Mouse (Mus musculus): ENCODE results near the gene Timm8a2.

The Timm8a2 gene

DNA sequence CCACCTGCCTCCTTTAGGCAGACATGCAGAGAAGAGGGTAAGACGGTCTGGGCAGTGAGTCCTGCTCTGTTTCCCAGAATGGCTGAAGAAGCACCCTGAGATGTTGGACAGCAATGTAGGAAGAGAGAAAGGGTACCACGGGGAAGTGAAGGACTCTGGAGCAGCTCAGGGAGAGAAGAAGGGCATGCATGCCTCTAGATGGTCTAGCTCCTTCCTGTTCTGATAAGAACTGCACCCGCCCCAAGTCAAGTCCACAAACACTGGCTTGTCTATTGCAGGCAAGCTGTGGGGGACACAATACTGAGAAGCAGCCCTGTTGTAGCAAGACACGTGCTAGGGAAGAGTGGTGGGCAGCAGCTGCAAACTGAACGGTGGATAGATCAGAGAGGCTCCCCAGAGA, 22.3 kb upstream of the Timm8a2 start:
- DNase-seq: no peak

DNA sequence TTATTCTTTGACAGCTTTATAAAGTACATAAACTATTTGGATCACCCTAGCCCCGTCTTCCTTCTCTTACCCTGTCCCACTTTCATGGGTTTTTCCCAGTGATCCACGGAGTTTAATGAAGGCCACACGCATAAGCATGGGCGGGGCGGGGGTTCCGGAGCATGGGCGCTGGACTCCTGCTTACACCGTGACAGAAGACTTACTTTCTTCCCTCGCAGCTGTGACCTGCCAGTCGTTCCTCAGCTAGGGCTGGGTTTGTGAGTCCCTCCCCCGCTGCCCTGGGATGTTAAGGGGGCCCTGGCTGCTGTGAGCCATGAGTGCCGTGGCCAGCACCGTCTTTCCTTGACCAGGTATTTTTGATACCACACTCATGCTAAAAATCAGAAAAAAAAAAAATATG, 21.7 kb upstream of the Timm8a2 start:
- DNase-seq: peak; percentile 52 to 59

DNA sequence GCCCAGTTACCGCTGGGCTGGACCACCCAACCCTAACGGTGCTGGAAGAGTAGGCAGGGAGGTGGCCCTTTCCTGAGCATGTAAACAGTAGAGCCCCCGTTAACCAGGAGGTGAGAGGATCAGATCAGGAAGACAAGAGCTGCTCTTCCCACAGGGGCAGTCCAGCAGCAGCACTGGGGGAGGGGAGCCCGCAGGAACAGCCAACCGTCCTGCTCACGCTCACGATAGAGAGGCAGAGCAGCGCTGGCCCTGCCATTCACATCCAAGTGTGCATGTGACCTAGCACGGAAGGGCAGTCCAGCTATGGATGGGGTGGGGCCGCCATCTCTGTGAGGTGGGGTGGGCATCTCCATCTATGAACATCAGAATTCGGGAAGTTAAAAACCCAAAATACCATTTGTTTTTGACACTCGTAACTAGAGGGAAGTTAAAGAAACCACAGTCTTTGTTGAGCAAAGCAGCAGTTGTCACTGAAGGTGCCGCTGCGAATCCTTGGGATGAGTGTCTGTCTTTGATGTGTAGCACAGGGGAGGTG, 21.0 kb upstream of the Timm8a2 start:
- DNase-seq: peak; percentile 75 to 79

DNA sequence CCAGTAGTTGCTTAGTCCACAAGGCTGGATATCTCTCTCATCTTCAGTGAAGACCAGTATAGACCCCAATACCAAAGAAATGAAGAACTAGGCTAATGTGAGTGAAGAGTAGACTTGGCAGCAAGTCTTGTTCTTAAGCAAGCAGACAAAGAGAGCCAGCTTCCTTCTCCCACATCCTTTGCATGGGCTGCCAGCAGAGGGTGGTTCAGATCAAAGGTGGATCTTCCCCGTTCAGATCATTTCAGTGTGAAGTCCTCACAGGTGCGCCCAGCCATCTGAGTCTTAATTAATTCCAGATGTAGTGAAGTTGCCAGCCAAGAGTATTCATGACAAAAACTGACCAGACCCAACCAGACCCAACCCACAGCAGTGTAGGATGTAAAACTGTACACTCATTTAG, 16.5 kb upstream of the Timm8a2 start:
- DNase-seq: no peak

DNA sequence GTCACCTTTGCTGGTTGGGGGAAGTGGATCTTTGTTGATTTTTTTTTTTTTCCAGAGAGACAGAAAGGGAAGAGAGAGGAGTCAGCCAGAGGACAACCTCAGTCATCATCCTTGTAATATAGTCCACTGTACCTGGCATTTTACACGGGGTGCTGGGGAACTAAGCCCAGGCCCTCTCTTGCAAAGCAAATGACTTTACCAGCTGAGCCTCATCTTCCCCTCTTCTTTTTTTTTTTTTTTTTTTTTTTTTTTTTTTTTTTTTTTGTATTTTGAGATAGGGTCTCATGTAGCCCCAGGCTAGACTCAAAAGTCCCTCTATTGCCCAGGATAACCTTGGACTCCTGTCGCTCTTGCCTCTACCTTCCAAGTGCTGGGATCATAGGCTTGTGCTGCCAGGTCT, 15.1 kb upstream of the Timm8a2 start:
- DNase-seq: no peak

DNA sequence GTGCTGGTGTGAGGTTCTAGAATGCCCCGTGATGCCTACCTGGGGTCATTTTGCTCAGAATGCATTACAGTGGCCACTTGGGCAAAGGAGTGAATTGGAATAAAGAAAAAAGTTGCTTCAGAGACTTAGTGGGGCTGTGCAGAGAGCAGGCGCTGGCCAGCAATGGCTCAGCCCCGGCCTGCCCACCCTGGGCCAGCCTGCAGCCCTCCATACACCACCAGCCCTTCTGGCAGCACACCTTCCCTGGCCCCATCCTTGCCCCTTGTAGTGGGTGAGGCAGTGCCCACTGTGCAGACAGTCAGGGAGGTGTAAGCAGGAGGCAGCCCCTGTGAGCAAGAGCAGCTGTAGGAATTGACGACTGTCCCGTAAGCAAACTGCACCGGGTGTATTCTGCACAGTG, 13.9 kb upstream of the Timm8a2 start:
- DNase-seq: no peak

DNA sequence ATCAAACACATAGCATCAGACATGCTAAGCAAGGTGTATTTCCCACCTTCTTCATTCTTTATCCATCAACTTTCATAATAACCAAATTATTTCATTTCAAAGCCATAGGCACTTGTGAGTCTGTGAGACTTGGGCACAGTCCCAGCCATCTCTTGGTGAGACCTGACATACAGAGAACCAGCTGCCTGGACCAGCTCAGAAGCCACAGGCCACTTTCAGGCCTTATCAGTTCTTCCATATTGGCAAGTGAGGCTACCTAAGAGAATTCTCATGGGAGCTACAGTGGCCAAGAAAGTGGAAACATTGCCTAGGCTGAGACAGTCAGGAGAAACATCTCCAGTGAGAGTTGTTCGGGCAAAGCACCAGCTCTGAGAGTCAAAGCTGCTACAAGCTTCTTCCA, 11.4 kb upstream of the Timm8a2 start:
- DNase-seq: no peak

DNA sequence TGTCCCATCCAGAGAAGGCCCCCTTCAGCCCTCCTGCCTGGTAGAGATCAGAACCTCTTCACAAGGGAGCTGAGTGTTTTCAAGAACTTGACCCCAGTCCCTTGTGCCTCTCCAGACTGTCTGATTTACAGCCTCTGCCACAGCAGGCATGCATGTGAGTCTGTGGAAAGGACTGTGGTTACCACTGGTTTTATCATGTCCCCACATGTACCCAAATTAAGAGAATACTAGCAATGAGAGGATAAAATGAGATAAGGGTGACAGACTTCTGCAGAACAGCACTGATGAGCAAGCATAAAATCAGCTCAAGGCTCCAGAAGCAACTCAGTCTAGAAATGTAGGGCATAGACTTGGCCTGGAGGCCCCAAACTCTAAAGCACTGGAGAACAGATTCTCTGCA, 10.5 kb upstream of the Timm8a2 start:
- DNase-seq: no peak

DNA sequence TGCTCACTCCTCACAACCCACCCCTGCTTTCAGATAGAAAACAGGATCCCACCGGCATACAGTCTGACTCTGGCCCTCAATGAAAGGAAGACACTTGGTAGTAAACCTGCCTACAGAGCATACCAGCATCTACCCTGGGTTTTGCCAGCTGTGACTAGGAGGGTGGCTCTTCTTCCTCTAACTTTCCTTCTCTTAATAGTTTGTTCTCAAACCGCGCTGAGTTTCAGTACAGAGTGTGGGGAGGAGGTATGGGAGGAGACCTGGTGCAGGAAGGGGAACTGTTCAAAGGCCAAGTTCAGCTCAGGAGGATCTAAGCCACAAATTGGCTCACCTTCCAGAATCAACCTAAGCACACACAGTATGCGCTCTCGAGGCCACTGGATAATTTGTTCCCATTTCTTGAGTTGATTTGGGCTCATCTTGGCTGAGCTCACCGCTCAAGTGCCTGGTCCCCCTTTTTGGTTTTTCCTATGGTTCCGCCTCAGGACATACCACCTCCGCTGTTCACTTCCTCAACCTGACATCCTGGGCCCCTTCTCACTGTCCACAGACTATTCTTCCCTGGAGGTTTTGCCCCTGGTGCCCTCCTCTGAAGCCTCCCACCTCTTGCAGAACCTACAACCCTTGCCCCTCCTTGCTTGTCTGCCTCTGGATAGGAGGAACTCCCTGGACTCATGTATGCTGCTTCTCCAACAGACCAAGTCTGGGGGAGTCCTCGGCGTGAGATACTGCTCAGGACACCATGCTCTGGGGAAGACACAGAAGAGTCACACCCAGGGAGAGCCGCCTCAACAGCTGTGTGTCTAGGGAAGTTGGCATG, 5.3 kb upstream of the Timm8a2 start:
- DNase-seq: peak; percentile 65 to 71

DNA sequence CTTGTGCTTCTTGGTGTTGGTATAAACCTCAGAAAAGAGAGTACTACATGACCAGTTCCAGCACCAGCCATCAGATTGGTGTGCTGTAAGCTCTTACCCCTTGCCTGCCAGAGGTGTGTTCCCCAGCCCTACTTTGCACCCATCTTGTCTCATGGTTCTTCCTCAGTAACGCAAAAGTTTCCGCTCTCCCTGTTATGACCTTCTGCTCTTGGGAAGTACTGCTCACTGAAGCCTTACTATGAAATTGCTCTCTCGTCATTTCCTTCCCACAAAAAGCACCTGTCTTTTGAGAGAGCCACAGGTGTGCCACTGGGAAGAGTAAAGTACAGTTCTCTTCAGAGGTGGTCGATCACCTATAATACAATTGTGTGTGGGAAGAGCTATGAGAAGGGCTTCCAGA, 4.6 kb upstream of the Timm8a2 start:
- peak; percentile 44 to 45 for DNase-seq

DNA sequence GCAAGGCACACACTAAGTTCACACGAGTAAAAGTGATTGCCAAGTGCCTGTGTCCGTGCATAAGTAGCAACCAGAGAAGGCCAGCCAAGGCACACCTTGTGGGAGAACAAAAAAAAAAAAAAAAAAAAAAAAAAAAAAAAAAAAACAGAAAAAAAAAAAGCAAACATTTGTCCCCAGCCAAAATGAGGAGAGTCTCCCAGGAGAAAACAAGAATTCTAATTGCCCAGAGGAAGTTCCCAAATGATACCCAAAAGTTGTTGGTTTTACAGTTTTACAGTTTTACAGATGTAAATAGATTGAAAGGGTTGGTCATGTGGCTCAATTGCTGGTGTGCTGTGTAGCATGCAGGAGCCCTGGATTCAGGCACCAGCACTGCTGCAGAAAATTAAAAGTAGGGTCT, 2.4 kb upstream of the Timm8a2 start:
- no peak for DNase-seq

DNA sequence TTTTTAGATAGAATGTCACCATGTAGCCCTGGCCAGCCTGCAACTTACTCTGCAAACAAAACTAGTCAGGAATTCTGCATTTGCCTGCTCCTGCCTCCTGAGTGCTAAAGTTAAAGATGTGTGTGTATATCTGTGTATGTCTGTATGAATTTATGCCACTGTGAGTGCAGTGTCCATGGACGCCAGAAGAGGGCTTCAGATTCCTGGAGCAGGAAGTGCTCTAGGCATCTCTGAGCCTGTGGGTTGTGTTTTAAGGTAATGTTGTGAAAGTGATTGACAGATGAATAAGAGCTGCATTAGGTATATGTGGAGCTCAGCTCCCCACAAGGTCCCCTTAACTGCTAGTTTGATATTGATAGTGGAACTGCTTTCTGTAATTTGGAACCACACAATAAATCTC, 707 bp downstream of the Timm8a2 start:
- no peak for DNase-seq

DNA sequence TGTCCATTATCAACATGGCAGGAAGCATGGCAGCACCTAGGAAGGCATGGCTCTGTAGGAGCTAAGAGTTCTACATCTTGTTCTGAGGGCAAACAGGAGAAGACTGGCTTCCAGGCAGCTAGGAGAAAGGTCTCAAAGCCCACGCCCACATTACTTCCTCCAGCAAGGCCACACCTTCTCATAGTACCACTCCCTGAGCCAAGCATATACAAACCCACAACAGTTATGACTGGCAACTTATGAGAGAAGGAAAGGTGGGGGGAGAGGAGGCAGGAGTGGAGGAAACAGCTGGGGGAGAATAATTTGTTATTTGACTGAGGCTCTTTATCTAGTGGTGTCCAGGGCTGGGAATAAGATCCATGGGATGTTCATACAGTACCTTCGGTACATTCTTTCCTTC, 1.4 kb downstream of the Timm8a2 start:
- no peak for DNase-seq

DNA sequence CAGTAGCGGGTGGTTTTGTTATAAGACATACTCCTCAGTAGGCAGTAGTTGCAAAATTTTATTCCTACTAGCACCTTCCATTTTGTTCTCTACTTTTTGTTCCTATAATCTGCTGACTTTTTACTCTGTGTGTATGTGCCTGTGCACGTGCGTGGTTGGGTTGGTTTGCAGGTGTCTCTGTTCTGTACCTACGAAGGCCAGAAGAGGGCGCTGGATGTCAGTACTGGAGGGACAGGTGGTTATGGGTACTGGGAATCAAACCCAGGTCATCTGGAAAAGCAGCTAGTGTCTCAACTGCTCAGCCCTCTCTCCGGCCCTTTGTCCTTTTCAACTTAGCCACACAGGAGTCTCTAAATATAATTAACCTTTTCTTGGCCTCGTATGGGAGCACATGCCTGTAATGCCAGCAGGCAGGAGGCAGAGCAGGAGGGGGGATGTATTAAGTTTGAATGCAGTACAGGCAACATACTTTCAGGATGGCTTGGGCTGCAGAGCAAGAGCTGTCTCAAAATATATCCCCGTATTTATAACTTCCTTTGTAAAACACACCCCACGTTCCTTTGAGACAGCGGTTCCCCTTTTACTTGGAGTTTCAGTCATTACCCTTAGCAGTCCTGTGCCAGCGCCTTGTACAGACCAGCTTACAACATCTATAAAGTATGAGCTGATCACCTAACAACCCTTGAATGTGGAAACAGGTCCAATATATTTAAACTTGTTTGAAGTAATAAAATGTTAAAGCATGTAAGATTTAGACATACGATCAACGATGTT, 4.6 kb downstream of the Timm8a2 start:
- peak in 1 of 2 experiments; percentile 36 for DNase-seq

DNA sequence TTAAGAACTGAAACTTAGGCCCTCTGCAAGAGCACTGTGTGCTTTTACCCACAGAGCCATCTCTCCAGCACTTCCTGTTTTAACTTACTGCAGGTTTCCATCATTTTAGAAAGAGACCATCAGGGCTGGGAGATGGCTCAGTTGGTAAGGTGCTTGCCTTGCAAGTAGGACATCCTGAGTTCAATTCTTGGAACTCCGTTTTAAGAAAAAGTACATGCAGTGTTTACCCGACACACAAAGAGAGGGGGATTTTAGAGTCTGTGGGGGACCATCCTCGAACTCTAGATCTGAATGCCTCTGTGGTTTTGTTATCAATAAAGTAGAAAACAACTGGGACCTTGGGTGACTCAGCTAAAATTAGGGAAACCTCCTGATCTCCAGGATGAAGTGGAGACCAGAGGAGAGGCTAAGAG, 6.9 kb downstream of the Timm8a2 start:
- no peak for DNase-seq

DNA sequence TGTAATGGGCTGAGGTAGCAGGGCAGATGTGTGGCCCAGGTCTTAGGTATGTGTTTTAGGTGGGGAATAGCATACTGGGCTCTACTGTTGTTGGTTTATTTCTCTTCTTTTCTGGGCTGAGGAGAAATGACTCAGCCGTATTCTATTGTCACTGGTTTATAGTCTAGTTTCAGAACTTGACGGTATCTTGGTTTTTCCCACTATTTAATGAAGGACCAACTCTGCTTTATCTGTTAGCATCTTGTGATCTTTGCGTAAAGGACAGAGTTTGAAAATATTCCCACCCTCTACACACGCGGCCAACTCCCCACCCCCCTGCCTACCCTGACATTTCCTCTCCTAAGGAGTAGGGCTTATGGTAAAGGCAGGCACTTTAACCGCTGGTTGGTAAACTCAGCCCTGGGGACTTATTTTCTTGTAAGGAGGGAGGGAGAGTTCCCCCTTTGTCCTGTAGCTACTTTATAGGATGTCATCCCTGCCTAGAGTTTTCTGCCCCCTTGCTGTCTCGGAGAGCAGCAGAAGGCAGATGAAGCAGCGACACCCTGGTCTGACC, 7.7 kb downstream of the Timm8a2 start:
- DNase-seq: no peak

DNA sequence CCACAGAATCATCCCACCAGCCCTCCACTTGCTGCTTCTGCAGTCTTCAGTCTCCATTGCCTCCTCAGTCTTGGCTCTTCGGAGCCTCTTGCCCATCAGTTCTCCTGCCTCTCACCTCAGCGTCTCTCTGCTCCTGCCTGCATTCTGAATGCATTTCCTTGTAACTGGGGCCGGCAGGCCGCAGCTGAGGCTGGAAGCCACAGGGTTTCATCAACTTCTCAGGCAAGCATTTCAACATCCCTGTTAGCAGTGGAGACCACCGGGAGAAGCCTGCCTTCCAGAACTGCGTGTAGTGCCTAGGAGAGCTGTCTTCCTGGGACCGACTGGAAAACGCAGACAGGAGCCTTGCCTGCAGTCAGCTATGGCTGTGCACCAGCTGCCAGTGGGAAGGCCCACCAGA, 13.3 kb downstream of the Timm8a2 start:
- DNase-seq: no peak

DNA sequence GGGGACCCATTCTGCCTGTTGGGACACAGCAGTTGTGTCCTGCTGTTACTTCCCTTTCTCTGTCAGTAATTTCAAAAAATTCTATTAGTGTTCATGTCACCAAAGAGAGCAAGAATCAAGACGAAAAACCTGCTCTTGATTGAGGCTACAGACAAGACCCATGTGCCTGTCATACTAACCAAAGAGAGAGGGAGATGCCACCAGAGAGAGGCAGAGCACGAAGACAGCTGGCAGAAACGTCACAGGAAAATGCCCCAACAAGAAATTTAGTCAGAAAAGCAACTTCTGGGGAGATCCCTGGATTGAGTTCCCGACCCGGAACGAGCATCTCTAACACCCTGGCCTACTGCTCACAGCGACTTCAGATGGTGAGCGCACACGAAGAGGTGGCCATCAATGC, 14.3 kb downstream of the Timm8a2 start:
- DNase-seq: no peak

DNA sequence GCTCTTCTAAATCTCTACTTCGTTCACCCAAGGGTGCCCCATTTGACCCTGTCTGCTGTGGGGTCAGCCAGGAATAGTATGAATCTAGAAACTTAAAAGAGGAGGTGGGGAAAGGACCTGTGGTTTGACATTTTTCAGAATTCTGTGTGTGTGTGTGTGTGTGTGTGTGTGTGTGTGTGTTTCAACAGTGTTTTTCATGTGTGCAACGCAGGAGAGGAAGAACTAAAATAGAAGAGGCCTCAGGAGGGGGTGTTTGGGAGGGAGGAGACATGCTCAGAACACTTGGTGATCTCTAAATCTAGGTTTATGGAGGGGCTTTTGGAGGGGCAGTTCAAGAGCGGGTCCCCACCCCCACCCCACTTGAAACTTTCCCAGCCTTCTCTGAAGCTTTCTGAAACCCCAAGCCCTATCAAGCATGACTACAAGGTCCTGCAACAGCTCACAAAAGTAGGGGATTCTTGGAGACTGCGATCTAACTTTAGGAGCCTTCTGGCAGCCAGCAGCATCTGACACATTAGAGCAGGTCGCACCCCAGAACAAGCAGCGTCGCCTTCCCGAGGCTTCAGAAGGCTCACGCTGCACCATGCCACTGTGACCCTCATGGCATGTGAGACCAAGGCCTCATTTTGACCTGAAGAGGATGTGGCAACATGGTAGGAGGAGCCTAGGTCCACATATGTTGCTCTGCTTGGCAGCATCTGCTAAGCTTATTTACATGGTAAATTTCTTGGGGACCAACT, 18.6 kb downstream of the Timm8a2 start:
- peak; percentile 69 to 73 for DNase-seq

DNA sequence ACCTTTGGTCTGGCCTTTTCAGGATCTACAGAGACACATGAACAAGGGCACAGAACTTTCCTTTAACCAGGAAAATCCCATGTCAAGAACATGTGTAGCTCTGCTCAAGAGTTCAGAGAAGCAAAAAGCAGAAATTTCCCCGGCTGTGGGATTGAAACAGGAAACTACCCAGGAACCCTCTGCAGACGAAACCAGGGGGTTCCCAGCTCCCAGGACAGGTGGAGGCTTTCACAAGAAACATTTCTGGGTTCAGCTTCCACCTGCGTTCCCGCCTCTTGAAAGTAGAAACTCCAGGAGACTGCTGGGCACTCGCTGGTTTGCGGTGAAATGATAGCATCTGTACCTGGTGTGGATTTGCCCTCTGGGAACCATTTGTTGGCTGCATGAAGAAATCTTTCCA, 22.4 kb downstream of the Timm8a2 start:
- peak; percentile 44 to 54 for DNase-seq

DNA sequence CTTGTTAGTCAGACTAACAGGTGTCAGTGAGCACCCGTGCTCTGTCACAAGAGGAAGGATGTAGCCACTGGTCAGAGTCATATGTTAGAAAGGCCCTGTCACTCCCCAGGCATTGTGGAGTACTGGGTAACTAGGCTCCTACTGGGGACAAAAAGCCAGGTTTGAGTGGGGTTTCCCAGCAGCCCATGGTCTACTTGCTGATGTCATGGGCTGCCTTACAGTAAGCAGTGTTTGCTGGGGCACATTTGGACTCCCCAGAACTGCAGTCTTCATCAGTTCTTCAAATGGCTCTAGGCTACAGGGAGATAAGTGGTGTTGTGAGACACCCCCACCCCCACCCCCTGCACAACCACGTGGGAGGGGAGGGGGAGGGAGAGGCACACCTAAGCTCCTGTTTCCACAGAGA, 23.5 kb downstream of the Timm8a2 start:
- peak; percentile 59 to 67 for DNase-seq

DNA sequence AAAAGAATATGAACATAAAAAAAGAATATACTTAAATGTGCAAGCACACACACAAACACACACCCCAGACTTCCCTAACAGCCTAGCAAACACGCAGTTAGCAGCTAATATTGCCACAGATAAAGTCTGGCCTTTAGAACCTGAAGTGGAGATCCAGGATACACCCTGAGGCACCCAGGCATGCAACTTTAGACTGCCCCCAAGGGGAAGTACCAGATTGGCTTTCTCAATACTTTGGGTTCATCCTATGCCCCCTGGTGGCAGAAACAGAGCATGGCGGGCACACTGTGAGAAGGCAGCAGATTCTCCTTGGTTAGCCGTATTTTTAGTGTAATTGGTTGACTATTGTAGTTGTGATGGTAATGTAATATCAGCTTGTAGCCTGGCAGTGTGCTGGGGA, 26.2 kb downstream of the Timm8a2 start:
- DNase-seq: peak; percentile 95 to 96

DNA sequence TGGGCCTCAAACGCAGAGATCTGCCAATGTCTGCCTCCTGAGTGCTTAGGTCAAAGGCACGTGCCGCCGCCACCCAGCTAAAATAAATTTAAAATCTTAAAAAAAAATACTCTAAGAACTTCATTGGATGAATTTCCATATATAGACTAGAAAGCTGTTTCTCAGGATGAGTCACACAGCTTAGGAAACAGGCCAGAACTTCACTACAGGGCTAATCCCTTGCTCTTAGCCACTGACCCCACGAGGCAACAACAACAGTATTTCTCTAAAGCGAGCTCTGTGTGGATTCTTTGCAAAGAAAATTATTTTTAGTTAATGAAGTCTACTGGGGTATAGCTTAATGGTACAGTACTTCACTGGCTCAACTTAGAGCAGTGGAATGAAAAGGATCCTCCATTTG, 26.9 kb downstream of the Timm8a2 start:
- no peak for DNase-seq

Data from B cell, adult 2 months (primary cell).